Mouse (Mus musculus): ENCODE data around the gene Chst11.

Gene Chst11

DNA sequence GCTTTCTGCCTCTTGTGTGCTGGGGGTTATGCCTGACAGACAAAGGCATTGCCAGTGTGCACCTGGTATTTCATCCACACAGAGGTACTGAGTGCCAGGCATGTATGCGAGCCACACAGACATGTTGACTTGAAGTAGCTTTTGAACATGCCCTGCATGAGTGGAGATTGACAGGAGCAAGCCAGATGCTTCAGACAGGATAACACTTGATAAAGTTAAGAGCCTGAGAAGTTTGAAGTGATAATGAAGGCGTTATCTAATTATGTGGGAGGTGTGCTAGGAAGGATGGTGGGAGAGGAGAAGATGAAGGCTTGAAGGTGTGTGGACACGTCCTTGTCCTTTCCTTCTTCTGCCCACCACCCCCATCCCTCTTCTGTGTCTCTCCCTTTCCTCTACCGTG, 28.7 kb downstream of the Chst11 start:
- TF ChIP-seq GATA4 (IDR thresholded peaks at IDR 0.05; ENCODE audit: insufficient replicate concordance, low read length), result no peak

GRCm38 (mm10) chr10:83015919-83016318, 30.6 kb downstream of the Chst11 start:
- TF ChIP-seq GATA4 (IDR thresholded peaks at IDR 0.05; ENCODE audit: insufficient replicate concordance, low read length), result no peak

DNA sequence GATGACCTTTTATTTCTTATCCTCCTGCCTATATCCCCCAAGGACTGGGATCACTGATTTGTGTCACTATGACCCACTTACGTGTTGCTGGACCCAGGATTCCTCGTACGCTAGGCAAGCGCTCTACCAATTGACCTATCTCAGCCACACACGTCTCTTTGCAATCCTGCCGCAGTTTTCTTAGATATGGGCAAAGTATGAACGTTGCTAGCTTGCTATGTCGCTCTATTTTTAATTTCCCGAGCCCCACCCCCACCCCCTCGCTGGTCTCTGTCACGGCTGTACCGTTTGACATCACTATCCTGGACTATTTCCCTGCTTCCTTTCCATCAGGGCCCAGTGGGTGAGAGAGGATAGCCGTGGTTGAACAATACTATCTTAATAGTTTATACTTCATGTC, 31.5 kb downstream of the Chst11 start:
- TF ChIP-seq GATA4 (IDR thresholded peaks at IDR 0.05; ENCODE audit: insufficient replicate concordance, low read length), result no peak

DNA sequence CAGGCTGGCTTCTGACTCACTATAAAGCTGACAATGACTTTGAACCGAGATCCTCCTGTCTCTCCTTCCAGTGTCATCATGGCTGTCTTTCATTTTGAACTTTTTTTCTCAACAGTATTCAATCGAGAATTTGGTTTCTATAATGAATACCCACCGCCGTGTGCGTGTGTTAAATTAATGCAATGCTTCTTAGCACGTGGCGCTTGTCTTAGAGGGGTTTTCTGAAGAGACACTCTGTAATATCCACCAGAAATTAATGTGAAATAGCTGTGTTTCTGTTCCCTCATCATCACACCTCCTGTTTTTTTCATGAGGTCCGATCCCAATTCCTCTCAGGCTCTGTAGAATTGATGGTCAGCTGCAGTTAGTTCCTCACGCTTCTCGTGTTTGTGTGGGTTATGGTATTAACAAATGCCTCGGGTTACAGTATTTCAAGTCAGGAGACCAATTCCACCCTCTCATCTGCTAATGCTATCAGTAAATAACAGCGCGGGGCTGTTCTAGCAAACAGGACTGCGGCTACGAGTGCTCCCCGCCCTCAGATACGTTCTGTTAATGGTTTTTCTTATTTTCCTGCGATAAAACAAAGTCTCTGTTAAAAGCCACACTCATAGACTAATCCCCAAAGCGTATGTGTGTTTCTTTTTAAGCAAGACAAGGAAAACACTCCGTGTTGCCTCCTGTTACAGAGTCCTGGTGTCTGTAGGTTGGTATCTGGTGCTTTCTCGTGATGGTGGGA, 32.6 kb downstream of the Chst11 start:
- TF ChIP-seq GATA4 (IDR thresholded peaks at IDR 0.05; ENCODE audit: insufficient replicate concordance, low read length), result no peak

DNA sequence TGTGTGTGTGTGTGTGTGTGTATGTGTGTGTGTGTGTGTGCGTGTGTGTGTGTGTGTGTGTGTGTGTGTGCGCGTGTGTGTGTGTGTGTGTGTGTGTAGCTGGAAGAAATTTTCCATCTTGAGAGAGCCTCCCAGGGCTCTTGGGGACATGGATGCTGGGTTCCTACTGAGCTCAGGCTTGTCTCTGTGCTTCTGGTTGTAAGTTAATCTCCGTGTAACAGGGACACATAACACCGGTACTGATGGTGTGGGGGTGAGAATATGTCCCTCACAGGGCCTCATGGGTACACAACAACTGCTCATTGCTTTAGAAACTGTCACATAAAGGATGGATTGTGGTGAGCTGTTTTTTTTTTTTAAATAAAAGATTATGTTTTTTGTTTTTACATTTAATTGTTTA, 33.2 kb downstream of the Chst11 start:
- TF ChIP-seq GATA4 (IDR thresholded peaks at IDR 0.05; ENCODE audit: insufficient replicate concordance, low read length), result no peak

DNA sequence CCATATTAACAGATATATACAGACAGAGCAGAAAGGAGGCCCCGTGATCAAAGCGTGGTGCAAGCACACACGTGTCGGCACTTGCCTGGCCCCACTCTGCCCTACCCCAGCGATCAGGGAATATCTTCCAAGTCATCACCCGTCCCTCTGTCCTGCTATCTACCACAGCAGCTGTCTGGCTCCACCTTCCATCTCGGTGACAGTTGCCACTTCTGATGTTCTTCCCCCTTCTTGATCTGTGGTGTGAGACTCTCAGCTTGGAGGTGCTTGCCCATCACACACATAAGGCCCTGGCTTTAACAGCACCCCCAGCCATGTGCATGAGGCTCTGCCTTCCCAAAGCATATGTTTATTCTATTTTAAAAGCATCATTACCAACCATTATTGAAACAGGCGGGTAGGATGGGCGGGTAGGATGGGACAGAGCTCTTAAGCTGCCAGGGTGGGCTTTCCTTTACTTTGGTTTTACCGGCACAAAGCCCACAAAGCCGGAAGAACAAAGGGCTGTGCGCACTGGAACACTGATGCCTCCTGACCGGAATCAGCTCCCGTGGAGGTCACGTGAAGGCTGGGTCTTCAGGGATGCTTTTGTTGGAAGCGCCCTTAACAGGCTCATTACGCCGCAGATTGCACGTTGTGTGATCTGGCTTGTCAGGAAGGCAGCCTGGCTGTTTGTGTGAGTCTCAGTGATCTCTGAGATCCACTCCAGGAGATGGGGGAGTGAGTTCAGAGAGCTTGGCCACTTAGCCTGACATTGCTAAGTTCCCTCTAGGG, 34.4 kb downstream of the Chst11 start:
- TF ChIP-seq GATA4 (IDR thresholded peaks at IDR 0.05; ENCODE audit: insufficient replicate concordance, low read length), result no peak

DNA sequence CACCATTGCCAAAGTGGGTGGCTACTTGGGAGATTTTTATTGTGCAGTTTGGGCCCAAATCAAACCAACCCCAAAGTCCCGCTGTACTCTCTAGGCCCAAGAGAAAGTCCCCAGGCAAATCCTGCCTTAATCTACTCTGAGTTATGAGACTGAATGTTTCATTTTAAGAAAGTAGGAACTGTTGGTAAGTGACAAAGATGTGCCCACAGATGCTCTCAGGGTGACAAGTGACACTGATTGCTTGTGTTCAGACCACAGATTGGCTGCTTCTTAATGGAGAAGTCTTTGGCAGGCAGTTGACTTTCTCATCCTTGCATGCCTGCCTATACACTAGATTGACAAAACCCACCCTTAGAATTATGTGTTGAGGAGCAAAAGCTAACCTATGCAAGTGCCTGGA, 37.3 kb downstream of the Chst11 start:
- TF ChIP-seq GATA4 (IDR thresholded peaks at IDR 0.05; ENCODE audit: insufficient replicate concordance, low read length), result no peak

- no peak for TF ChIP-seq GATA4 (IDR thresholded peaks at IDR 0.05; ENCODE audit: insufficient replicate concordance, low read length)
Observed at GRCm38 (mm10) chr10:83026174-83026573, 40.9 kb downstream of the Chst11 start.

DNA sequence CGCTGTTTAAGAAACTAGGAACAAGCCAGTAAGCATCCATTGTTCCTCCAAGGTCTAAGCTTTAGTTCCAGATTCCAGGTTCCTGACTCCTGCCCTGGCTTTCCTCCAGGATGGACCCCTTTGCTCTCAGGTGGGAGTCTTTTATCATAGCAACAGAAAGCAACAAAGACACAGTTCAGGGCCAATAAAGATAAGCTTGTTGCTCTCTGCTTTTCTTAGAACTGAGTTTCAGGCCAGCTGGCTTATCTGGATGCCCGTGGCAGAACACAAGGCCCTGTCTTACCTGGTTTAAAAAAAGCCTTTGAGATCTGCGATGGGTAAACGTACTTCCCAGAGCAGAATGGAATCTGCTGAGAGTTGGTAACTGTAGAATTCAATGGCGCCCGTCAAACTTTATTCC, 42.4 kb downstream of the Chst11 start:
- no peak for TF ChIP-seq GATA4 (IDR thresholded peaks at IDR 0.05; ENCODE audit: insufficient replicate concordance, low read length)

DNA sequence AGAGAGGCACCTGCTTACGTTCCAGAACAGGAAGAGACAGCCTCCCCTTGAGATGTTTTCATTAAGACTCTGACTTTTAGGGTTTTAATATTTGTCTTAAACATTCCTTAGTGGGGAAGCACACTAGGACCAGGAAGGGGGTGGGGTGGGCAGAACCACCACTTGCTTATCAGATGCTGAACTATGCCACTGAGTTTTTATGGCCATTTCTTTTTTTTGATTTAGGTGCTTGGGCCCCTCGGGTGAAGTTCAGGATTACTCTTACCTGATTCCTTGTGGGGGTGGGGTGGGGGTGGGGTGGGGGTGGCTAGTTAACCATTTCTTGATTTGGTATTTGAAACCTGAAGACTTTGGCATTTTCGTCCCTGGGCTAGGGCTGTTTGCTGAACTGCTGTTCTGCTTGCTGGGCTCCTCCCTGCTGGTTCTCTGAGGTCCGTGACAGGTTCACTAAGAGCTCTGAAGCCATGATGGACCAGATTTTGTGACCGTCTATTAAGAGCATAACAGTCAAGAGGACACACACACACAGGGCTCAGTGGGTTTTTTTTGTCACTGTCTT, 44.9 kb downstream of the Chst11 start:
- no peak for TF ChIP-seq GATA4 (IDR thresholded peaks at IDR 0.05; ENCODE audit: insufficient replicate concordance, low read length)

DNA sequence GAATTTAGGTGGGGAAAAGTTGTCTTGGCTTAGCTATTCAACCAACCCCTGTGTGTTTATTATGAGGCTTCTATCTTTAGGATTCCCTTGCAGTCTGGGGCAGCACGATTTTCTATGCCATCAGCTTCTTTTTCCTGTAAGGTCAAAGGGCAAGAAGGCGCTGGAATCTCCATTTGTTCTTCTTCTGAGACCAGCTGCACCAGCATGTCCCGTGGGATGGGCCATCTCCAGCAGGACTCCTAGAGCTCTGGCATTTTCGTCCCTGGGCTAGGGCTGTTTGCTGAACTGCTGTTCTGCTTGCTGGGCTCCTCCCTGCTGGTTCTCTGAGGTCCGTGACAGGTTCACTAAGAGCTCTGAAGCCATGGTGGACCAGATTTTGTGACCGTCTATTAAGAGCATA, 45.6 kb downstream of the Chst11 start:
- no peak for TF ChIP-seq GATA4 (IDR thresholded peaks at IDR 0.05; ENCODE audit: insufficient replicate concordance, low read length)

GRCm38 (mm10) chr10:83031561-83031960, 46.3 kb downstream of the Chst11 start:
- TF ChIP-seq GATA4 (IDR thresholded peaks at IDR 0.05; ENCODE audit: insufficient replicate concordance, low read length), result no peak

- no peak for TF ChIP-seq GATA4 (IDR thresholded peaks at IDR 0.05; ENCODE audit: insufficient replicate concordance, low read length)
Observed at GRCm38 (mm10) chr10:83032559-83032958, 47.3 kb downstream of the Chst11 start.

- no peak; the same call in 1 of the 2 replicates for TF ChIP-seq GATA4 (IDR thresholded peaks at IDR 0.05; ENCODE audit: insufficient replicate concordance, low read length)
Observed at GRCm38 (mm10) chr10:83036340-83037045, 51.2 kb downstream of the Chst11 start.

DNA sequence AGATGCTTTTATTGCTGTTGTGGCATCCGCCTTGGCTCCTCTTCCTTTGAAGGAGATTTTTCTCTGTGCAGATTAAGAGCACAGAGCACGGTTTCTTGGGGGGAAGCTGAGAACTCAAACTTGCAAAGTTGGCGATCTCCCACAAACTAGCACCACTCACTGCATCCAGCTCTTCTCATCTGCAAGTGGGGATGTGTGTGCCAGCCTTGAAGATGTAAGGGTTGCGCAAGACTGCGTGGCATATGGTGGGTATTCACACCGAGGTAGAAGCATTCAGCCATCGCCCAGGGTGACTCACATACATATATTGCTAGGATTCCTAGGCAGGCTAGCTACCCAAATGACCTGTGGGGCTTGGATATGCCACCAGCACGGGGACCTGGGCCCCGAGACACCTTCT, 52.9 kb downstream of the Chst11 start:
- no peak for TF ChIP-seq GATA4 (IDR thresholded peaks at IDR 0.05; ENCODE audit: insufficient replicate concordance, low read length)

- no peak for TF ChIP-seq GATA4 (IDR thresholded peaks at IDR 0.05; ENCODE audit: insufficient replicate concordance, low read length)
Observed at GRCm38 (mm10) chr10:83039414-83039813, 54.1 kb downstream of the Chst11 start.
